Mouse (Mus musculus) neural tube, embryonic 11.5 days (tissue): ENCODE results near the gene Myo3b. TPM values are rescaled to one million over a fixed set of nuclear protein-coding genes. Genes with fewer than 3 reads are reported as not detected.
"Not testable (repeated sequence)": the region's sequence is repeated elsewhere in the genome, so short reads cannot be mapped to it uniquely, and the experiment has no call there.

Experiments used
- ATAC-seq: fragments of 200-750 bp; cut with Nextera tagmentation; 2 replicates; pipeline ENCODE4 v1.8.0; 2017; ENCODE audit warnings: moderate number of reproducible peaks, mild to moderate bottlenecking, moderate TSS enrichment, moderate library complexity; ENCODE audit not compliant: insufficient read depth, low FRiP score, low TSS enrichment
- DNase-seq: peaks from one replicate; pipeline ENCODE4 v3.0.0-alpha.2; 2015; ENCODE audit warnings: low spot score
- H3K27ac ChIP-seq: fragments of 300-500 bp; sonication (generic); 2 replicates; pipeline ENCODE4 v1.5.1; 2014; ENCODE audit warnings: low read depth, mild to moderate bottlenecking, low read length
- H3K27me3 ChIP-seq: fragments of 300-500 bp; sonication (generic); 2 replicates; pipeline ENCODE4 v1.6.1; 2014; ENCODE audit warnings: mild to moderate bottlenecking, low read length, mixed read lengths; ENCODE audit not compliant: control insufficient read depth, insufficient read depth
- H3K36me3 ChIP-seq: fragments of 300-500 bp; sonication (generic); 2 replicates; pipeline ENCODE4 v1.6.1; 2014; ENCODE audit warnings: mild to moderate bottlenecking, low read length, moderate library complexity, mixed read lengths; ENCODE audit not compliant: control insufficient read depth, insufficient read depth
- H3K4me1 ChIP-seq: fragments of 300-500 bp; sonication (generic); 2 replicates; pipeline ENCODE4 v1.6.1; 2014; ENCODE audit warnings: low read length, mixed read lengths; ENCODE audit not compliant: control insufficient read depth, insufficient read depth
- H3K4me2 ChIP-seq: fragments of 300-500 bp; sonication (generic); 2 replicates; pipeline ENCODE4 v1.6.1; 2014; ENCODE audit warnings: low read depth, mild to moderate bottlenecking, moderate library complexity
- H3K4me3 ChIP-seq: fragments of 300-500 bp; sonication (generic); 2 replicates; pipeline ENCODE4 v1.5.1; 2014; ENCODE audit warnings: low read depth, low read length
- H3K9ac ChIP-seq: fragments of 300-500 bp; sonication (generic); 2 replicates; pipeline ENCODE4 v1.6.1; 2014; ENCODE audit warnings: mild to moderate bottlenecking, low read length
- H3K9me3 ChIP-seq: fragments of 300-500 bp; sonication (generic); 2 replicates; pipeline ENCODE4 v1.6.1; 2016; ENCODE audit warnings: low read length; ENCODE audit not compliant: control insufficient read depth
- WGBS: fragments of 180-500 bp; shearing (Covaris S2); extraction: QIAGEN DNeasy Blood & Tissue Kit; methylation state at CpG from one replicate; pipeline ENCODE4 v1.1.7; 2014; 5-methylcytosine and 5-hydroxymethylcytosine counted together
- polyA plus RNA-seq: library from polyadenylated mRNA; unstranded; fragments of >200 nt; fragmentation: Nextera tagmentation; extraction: Ambion mirVana; gene quantifications from 2 replicates; pipeline ENCODE4 v1.2.1, GENCODE M21; 2014

Myo3b gene
- polyA plus RNA-seq, 1 experiment from 2014 or later: 0.04 TPM

DNA sequence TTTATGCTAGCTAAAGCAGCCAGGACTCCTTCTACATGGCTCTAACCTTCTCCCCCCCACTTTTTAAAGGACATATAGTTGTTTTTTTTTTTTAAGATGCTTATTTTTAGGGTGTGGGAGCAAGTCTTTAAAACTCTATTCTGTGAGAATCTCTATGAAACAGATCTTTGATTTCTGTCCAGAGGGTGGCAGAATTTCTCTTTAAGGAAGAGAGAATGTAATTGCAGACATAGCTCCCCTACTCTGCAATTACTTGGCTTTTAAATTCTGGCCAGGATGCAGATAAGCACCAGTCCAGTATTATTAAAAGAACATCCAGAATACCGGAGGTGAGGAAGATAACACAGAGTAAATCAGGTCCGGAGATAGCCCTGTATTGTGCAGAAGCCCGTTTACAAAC lies 178.9 kb downstream of the Myo3b start:
- Histone ChIP-seq H3K4me1 (no peaks in the 10 kb centered on the region), H3K9ac (no peak overlapping the region), H3K27me3 (no peaks in the 10 kb centered on the region), H3K4me3 (no peak overlapping the region), H3K36me3 (no peaks in the 10 kb centered on the region), H3K9me3 (no peaks in the 10 kb centered on the region), H3K4me2 (no peak overlapping the region), H3K27ac (no peak overlapping the region)
- ATAC-seq (no peak), DNase-seq (no peak)
- WGBS: 81% methylated on average over 3 of the region's 3 CpGs

DNA sequence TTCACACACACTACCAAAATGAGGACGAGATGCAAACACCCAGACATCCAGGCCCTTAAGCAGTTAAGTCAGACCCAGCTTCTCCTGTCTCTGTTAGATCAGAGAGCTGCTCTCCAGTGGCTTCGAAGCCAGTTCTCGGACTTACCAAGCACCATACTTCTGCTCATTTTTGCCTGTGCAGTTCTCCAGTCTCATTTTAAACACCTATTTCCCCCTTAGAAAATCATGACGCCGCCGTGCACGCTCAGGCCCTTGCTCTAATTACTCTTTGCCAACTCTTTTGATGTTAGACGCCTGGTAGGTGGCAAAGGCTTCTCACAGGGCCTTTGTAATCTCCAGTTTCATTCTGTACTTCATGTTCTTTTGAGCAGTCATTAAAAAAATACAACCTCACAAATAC lies 179.5 kb downstream of the Myo3b start:
- no peaks in the 10 kb centered on the region for H3K27me3 ChIP-seq
- H3K27ac ChIP-seq: no peak overlapping the region
- WGBS: 50% methylated on average over 8 of the region's 8 CpGs
- ATAC-seq (no peak), DNase-seq (no peak)
- no peak overlapping the region for H3K9ac ChIP-seq
- H3K4me3 ChIP-seq: no peak overlapping the region
- no peaks in the 10 kb centered on the region for H3K9me3 ChIP-seq
- H3K4me1 ChIP-seq: no peaks in the 10 kb centered on the region
- no peak overlapping the region for H3K4me2 ChIP-seq
- H3K36me3 ChIP-seq: no peaks in the 10 kb centered on the region

DNA sequence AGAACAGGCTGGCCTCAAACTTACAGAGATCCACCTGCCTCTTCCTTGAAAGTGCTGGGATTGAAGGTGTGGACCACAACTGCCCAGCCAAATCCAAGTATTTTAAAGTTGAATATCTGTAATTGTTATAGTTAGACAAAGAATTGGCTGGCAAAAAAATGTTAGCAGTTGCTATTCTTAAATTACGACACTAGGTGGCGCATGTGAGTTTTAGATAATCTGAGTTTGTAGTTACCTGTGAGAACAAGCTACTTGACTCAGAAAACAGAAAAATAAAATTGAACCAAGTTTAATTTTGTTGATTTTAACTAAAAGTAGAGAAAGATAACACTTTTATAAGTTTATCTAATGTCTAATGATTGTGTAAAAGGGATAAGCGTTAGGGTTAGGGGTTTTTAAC lies 187.8 kb downstream of the Myo3b start:
- WGBS: 8% methylated on average over 3 of the region's 3 CpGs
- Histone ChIP-seq H3K36me3 (no peaks in the 10 kb centered on the region), H3K4me2 (no peak overlapping the region), H3K9ac (no peak overlapping the region), H3K4me3 (no peak overlapping the region), H3K27me3 (no peaks in the 10 kb centered on the region), H3K9me3 (no peaks in the 10 kb centered on the region), H3K27ac (no peak overlapping the region), H3K4me1 (no peaks in the 10 kb centered on the region)
- DNase-seq: no peak
- ATAC-seq: no peak

DNA sequence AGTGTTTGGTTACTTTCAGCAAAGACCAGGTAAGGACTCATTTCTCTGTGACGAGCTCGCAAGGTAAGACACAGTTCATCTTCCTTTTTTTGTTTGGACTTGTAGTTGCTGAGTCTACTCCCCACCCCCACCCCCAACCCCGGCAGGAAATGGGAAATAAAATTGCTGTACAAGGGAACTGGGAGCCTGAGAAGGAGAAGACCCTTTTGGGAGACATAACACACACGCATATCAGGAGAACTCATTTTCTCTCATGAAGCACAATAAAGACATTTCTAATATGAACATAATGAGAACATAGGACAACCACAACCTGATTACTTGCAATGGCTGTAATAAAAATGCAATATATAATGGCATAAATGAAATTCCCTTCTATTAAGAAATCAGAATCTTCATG lies 195.5 kb downstream of the Myo3b start:
- not testable (repeated sequence) for H3K9me3 ChIP-seq
- 68% methylated on average over 3 of the region's 4 CpGs for WGBS

DNA sequence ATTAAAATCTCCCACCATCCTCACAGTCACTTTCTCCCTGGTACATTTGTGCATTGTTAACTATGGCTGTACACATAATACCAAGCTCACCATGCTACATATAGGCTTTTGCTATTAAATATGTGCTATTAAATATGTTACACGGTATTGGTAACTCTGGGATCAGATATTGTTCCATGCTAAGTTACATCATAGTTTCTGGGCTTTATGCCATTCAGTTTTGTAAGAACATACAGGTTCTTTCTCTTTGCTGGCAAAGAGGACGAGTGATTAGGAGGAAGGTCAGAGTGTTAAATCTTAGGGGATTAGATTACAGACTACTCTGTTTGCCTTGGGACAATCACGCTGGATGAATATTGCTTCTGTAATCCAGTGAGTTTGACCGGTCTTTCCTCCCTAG lies 207.1 kb downstream of the Myo3b start:
- no peak overlapping the region for H3K4me2 ChIP-seq
- no peaks in the 10 kb centered on the region for H3K4me1 ChIP-seq
- WGBS: 84% methylated on average over 4 of the region's 4 CpGs
- no peak overlapping the region for H3K4me3 ChIP-seq
- H3K36me3 ChIP-seq: no peaks in the 10 kb centered on the region
- no peaks in the 10 kb centered on the region for H3K9me3 ChIP-seq
- H3K27ac ChIP-seq: no peak overlapping the region
- H3K9ac ChIP-seq: no peak overlapping the region
- H3K27me3 ChIP-seq: no peaks in the 10 kb centered on the region
- DNase-seq (no peak), ATAC-seq (no peak)

More for the DNA sequence above, 195.5 kb downstream of the Myo3b start:
- ATAC-seq, H3K27me3 ChIP-seq, H3K27ac ChIP-seq, H3K9ac ChIP-seq, H3K4me3 ChIP-seq, H3K4me1 ChIP-seq, H3K4me2 ChIP-seq, H3K36me3 ChIP-seq, DNase-seq: not testable (repeated sequence)

DNA sequence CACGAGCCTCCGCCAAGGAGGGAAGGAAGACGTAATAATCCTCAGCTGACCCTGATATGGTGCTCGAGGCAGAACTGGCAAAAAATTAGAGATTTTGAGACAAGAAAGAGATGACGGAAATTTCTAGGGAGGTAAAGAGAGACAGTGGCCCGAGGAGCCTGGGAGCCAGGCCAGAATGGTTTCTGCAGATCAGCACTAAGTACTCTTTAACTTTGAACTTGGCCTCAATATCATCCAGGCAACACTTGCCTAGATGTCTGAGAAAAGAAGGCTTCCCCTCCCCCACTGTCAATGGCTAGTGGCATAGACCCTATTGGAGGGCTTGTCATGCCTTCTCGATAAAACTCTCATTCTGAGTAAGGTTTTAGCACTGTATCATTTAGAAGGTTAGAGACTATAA lies 209.7 kb downstream of the Myo3b start:
- no peak overlapping the region for H3K4me3 ChIP-seq
- WGBS: 88% methylated on average over 7 of the region's 7 CpGs
- no peaks in the 10 kb centered on the region for H3K36me3 ChIP-seq

DNA sequence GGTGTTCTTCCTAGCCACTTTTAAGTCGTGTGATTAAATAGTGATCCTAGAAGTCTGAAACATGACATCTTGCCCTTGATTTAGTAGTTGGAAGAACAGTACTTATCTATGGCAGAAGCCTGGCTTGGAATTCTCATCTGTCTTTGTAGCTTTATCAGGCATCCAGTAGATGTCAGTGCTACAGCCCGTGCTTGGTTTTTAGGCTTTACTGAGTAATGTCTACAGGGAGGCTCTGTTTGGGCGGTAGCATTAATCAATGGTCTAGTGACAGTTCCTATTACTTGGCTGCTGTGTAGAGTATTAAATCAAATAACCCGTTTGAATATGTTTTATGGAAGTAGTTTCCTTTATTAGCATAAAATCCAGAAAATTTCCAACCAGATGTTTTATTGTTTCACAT lies 210.9 kb downstream of the Myo3b start:
- ATAC-seq (no peak), DNase-seq (no peak)
- no peaks in the 10 kb centered on the region for H3K4me1 ChIP-seq
- H3K4me3 ChIP-seq: no peak overlapping the region
- WGBS: 73% methylated on average over 4 of the region's 4 CpGs
- H3K27ac ChIP-seq: no peak overlapping the region
- H3K4me2 ChIP-seq: no peak overlapping the region
- no peak overlapping the region for H3K9ac ChIP-seq
- H3K36me3 ChIP-seq: no peaks in the 10 kb centered on the region
- no peaks in the 10 kb centered on the region for H3K9me3 ChIP-seq
- H3K27me3 ChIP-seq: no peaks in the 10 kb centered on the region

More for the DNA sequence above, 209.7 kb downstream of the Myo3b start:
- Histone ChIP-seq H3K4me2 (no peak overlapping the region), H3K9me3 (no peaks in the 10 kb centered on the region), H3K27me3 (no peaks in the 10 kb centered on the region), H3K4me1 (no peaks in the 10 kb centered on the region), H3K9ac (no peak overlapping the region), H3K27ac (no peak overlapping the region)
- no peak for ATAC-seq
- no peak for DNase-seq

DNA sequence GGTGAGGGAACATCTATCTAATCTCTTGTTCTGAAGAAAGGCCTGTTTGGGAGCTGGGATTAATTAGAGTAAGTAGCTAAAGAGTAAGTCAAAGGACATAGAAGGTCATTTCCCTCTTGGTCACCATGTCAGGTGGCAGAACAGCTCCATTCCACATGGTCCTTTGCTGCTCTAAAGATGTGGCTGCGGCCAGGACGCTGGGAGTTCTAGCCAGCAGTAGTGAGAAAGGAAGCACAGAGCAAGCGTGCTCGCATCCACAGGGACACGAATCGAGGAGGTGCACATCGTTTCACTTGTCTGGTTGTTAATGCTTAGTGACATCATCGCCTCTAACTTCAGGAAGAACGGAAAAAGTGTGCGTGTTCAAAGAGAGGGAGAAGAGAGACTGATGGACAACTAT lies 212.3 kb downstream of the Myo3b start:
- Histone ChIP-seq H3K4me3 (no peak overlapping the region), H3K27ac (no peak overlapping the region), H3K9ac (no peak overlapping the region), H3K36me3 (no peaks in the 10 kb centered on the region), H3K4me1 (no peaks in the 10 kb centered on the region), H3K9me3 (no peaks in the 10 kb centered on the region), H3K4me2 (no peak overlapping the region), H3K27me3 (no peaks in the 10 kb centered on the region)
- DNase-seq: no peak
- WGBS: 86% methylated on average over 10 of the region's 10 CpGs
- ATAC-seq: no peak

DNA sequence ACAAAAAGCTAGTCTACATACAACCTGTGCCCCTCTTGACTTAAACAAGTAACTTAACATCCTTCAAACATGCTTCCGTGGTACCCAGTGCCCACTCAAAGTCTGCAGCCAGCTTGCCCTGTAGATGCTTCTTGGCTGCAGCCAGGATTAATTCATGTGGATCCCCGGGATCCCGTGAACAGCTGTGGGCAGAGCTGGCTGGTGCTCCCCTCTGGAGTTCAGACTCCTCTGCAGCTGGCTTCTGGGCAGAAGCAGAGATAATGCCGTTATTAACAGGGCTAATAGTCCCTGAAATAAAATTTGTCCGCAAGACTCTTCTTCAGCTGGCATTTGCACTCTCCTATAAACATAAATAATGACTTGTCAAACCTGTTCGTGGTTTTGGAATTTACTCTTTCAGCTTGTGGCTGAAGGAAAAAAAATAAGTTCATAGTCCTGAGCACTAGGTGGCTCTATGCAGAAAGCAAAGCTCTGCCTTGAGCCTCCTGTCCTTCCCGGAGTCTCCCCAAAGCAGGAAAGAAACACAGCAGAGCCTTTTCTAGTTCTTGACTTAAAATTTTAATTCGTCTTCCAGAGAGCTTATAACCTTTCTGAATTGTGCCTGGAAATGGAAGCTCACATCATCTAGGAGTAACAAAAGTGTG lies 220.6 kb downstream of the Myo3b start:
- Histone ChIP-seq H3K4me3 (no peak overlapping the region), H3K27ac (no peak overlapping the region), H3K9me3 (no peaks in the 10 kb centered on the region), H3K36me3 (no peaks in the 10 kb centered on the region), H3K4me2 (no peak overlapping the region), H3K27me3 (no peaks in the 10 kb centered on the region), H3K9ac (no peak overlapping the region), H3K4me1 (no peaks in the 10 kb centered on the region)
- no peak for DNase-seq
- 28% methylated on average over 8 of the region's 8 CpGs for WGBS
- no peak for ATAC-seq
